Mouse (Mus musculus) ovary, adult 18-20 months (tissue): Measurements from ENCODE around the gene Pik3c2g.

Source experiments
- DNase-seq: peaks from one replicate; pipeline ENCODE4 v3.0.0; 2022; ENCODE audit warnings: low spot score, mixed read lengths

The Pik3c2g gene

DNA sequence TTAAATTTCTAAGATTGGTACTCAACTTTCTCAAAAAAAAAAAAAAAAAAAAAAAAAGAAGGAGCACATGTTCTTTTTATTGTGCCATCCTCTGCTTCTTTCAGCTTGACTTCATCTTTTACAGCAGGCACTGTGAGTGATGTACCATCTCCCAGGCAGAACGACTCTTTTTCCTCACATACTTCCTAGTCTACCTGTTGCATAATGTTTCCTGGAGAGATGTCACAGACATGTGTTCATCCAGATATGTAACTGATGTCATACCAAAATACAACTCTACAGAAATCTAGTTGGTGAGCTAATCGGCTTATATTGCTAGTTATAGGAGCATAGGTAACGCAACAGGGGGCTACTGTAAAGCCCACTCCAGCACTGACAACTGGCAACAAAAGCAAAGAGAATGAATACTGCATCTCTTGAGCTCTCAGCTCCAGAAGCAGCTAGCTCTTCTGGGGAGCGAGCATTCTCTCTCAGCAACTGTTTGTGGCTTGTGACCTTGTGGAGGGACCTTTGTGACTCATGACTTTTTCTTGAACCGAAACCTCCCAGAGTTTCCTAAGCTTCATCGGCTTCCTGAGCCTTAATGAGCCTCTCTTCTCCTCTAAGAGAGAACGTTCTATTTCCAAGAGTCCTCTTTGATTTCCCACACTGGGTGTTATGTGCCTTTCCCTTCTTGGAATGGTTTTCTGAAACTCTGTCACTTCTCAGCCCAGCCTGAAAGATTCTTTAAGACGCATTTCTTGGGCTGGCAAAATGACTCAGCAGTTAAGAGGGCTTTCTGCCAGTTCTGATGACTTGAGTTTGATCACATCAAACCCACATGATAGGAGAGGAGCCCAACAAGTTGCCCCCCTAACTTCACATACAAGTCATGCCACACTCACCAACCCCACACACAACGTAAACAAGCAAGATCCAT, 148.9 kb downstream of the Pik3c2g start:
- no peak for DNase-seq

DNA sequence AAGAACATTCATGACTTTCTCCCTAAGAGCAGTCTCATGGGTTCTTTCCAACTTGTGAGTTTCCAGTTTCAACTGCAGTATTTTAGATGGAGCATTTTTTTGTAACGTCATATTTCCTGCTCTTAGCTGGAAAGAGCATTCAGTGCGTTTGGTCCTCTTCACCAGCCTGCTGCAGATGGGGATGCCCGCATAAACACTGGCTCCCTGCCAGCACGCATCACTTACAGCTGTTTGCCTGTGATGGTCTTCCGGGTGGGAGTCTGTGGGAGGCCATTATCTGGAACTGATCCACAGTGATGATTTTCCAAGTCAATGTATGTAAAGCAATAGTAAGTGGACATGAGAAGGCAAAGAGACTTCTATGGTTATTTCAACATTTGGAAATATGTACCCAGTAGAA, 151.3 kb downstream of the Pik3c2g start:
- no peak for DNase-seq

DNA sequence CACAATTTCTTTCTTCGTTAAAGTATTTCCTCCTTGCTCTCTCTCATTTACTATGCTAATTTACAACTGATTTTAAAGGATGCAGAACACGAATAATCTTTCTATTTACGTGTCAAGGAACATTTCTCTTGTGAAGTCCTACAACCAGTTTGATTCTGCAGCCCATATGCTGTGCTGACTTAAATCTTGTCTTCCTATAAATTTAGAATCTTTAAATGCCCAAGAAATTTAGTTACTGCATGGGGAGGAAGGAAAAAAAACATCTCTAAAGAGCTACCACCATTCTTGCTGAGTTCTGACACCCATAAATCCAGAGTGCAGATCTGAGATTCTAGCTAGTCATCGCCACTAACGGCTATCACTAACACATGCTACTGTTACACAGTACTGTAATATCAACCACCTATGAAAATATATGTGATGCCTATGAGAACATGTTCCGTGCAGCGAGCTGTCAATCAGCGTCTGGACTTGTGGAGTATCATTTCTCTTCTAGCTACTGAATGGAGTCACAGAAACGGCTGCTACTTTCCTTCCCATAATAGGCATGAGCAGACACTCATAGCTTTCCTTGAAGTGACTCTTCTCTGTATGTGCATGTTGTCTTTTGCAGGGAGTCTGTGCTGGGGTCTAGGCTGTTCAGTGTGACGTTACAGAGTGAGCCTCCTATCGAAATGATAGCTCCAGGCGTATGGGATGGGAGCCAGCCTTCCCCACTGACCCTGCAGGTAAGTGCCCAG, 155.8 kb downstream of the Pik3c2g start:
- no peak for DNase-seq

DNA sequence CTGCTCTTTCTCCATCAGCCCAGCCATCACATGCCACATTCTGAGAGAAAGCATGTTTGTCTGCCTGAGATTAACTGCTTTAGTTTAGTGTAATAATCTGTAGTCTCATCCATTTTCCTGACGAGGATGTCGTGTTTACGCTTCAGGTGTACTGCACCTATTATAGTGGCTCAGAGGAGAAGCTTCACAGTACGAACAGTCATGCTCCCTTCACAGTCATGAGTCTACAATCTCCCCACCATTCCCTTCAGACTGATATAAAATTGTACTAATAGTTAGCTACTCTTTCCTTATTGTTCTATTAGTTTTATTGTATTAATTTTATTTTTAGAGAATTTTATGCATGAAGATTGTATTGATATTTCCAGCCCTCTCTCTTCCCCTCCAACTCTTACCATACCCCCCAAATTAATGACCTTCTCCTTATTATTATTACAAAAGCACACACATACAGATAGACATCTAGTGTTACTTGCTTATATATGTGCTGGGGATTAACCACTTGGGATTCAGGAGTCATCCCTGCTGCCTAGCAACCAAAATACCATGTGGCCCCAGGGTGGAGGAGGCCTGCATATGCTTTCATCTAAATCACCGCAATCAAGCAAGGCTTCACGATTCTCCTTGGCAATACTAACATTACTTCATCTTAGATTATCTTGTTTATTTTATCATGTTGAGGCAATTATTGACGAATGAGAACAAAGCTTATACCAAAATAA, 159.9 kb downstream of the Pik3c2g start:
- no peak for DNase-seq

DNA sequence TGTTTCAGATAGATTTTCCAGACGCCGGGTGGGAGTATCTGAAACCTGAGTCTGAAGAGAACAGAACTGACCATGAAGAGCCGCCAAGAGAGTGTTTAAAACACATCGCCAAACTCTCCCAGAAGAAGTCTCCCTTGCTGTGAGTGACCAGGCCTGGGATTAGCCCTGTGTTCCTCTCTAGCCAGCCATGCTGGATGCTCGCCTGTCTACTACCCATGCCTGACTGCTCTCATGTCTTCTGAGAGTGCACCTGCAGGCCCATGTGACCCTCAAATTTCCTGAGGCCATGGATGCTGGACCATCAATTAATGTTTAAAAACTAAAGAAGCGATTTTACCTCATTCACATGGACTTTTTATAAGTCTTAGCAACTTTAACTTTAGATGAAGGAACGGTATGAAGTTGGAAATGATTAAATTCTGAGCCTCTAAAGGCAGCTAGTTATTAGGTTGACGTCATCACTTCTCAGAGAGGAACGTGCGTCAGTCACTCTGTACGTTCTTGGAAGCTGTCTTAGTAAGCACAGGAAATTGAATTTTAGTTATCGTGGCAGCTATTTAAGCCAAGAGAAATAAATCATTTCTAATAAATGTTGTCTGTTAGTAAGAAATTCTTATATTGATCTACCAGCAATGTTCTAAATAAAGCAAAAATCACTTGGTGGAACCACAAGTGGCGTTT, 161.2 kb downstream of the Pik3c2g start:
- no peak for DNase-seq

DNA sequence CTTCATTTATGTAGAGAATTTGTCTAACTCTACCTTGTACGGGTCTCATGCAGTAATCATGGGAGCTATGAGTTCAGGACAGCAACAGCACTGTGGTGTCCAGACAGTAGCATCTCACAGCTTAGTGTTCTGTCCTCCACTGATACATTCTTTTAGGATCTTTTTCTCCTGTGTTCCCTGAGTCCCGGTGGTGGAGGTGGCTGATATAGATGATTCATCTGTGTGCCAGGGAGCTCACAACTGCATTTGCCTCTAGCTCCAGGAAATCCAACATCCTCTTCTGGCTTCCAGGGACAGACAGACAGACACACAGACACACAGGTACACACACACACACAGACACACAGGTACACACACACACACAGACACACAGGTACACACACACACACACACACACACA, 163.6 kb downstream of the Pik3c2g start:
- no peak for DNase-seq

DNA sequence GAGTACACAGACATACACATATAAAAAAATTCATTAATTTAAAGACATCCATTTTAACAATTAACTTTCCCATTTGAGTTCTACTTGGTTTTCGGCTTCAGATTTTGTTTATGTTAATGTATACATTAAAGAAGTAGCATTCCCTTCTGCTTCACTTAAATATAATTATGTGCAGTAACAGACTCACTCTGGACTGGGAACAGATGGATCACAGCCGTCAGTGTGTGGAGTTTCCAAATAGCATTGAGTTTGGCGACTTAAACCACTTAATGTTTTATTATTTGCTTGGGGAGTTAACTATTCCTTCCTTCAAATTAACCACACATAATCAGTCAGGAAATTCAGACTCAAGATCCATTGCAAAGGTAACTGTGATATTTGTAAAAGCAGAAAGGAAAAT, 164.0 kb downstream of the Pik3c2g start:
- no peak for DNase-seq

DNA sequence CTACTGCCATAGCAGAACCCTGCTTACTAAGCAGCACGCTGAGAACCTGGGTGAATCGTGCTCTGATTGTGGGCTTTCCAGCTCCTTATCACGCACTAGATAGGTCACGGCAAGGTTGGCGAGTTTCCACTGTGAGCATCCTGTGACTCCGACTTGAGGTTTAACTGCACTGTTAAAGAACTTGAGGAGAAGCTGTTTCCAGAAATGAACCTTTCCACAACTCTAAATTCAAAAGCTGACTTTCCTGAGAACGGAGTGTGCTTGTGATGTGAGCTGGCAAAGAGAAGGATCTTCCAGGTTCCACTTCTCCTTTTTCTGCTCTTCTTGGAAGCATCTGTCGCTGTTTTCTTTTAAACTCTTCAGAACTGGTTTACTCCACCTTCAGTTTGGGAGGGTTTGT, 170.9 kb downstream of the Pik3c2g start:
- DNase-seq: no peak

DNA sequence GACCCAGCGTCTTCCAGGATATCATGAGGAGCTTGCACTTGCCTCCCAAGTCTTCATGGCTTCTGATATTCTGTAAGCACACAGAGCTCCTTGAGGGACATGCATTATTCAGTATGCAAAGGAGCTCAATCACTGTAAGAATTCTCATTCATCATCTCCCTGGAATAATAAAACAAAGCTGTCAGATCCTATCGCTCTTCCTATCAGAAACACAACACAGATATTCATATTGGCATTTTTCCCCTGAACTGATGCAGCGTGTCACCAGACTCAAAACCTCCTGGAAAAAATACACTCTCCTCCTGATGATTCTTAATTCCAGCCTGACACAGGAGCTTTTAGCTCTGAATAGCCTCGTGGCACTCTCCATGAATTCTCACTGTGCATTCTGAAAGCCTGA, 174.0 kb downstream of the Pik3c2g start:
- DNase-seq: no peak

DNA sequence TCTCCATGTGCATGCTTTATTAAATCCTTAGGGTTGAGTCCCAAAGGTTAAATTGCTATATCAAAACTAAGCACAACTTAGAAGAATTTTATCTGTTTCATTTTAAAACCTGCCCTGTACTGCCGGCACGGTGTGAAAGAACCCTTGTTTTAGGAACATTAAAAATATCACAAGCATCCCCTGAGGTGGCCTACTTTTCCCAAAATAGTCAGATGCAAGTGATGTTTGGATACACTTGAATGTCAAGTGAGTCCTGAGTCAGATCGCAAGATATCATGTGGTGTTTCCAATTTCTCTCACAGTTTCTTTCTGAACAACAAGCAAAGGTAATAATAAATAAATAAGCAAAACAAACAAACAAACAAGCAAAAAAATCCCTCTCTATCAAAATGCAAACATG, 177.4 kb downstream of the Pik3c2g start:
- DNase-seq: no peak

DNA sequence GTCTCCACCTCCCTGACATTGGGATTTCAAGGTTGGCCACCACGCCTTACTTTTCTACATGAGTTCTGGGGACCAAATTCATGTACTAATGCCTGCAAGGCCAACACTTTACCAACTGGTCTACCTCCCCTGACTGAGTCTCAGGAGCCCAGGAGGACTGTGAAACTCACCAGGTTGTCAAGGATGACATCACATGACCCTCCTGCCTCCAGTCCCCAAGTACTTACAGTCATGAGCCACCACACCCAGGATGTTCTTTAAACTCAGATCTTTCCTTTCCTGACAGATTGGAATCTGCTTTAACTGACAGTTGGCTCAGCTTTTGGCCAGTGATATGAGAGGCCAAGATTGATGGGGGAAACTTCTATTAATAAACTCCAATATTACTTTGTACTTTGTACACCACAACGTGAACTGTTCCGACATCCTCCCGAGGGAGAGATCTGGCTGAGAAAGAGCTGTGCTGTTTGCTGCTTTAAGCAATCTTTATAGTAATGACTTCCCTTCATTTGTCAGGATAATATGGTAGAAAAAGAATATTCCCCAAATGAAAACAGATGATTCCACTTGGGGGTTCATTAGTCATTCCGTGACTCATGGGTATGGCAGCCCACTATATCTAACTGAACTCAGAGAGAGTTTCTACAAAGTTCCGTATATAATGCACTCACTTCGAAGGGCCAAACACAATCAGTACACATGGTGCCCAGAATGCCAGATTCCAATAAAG, 182.9 kb downstream of the Pik3c2g start:
- no peak for DNase-seq

DNA sequence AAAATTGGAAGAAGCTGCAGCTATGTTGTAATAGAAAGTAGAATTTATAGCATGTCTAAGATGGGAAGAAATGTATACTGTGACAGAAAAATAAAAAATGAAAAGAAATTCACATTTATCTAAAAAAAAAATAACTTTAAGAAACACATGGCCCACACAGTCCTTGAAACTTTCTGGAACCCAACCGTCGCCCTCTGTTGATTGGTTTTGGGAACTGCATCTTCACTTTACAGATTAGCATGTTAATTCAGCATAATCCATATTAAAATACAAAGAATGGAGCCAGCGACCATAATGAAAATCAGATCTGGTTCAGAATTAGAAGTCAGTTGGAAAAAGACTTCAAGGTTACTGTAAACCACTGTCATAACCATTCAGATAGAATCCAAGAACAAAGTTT, 183.5 kb downstream of the Pik3c2g start:
- no peak for DNase-seq

DNA sequence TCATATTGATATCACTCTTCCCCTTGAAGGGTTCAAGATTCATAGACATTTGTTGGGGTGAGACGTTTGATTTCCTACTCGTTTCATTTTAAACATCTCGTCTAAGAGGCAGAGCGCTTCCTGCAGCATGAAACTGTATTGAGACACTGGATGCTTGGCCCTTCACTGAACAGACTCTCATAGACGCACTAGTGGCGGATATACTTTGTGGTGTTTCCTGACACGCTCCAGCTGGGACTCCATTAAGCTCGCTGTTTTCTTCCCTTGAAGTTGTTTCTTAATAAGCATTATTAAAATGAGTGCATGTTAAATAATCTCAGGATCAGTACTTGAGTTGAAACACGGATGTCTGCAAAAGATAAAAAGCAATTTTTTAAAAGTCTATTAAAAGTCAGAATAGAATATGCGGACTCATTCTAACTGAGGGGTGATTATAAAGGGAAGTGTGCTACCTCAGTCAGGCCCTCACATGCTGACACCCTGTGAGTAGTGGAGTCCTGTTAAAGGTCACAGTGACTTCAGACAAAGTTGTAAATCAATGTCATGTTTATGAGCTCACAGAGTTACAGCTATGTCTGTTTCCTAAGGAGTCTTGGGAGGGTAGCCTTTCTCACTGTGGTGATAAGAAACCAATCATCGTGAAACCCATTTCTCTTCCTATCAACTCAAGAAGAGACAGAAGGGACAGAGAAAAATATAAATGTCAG, 190.7 kb downstream of the Pik3c2g start:
- no peak for DNase-seq

DNA sequence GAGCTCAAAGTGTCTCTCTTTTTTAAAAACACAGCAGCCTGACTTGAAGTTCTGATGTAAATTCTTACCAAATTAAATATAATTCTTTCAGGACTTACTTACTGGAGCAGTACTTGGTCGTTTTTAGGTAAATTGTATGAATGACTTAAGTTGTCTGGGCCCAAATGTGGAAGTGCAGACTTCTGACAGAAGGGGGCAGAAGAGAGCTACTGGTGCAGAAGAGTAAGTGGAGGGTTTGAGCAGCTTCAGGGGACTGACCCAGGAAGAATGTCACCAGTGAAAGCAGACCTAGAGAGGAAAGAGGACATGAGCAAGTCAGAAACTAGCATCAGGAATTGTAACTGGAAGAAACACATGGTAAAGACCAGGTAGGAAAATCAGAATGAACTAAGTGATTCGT, 193.0 kb downstream of the Pik3c2g start:
- no peak for DNase-seq

DNA sequence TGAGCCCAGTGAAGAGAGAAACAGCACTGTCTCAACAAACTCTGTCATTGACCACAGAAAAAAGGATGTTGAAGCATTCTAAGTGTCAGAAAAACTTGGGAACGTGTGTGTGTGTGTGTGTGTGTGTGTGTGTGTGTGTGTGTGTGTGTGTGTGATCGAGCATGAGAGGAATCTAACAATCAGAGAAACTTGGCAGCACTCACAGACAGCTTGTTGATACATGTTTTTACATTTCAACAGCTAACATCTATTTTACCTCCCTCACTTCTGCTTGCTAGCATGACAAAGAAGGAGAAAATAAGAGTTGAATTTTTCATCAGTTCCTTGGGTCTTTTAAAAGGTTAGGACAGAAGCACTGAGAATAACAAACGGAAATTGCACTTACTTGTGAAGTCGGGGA, 202.5 kb downstream of the Pik3c2g start:
- DNase-seq: no peak

DNA sequence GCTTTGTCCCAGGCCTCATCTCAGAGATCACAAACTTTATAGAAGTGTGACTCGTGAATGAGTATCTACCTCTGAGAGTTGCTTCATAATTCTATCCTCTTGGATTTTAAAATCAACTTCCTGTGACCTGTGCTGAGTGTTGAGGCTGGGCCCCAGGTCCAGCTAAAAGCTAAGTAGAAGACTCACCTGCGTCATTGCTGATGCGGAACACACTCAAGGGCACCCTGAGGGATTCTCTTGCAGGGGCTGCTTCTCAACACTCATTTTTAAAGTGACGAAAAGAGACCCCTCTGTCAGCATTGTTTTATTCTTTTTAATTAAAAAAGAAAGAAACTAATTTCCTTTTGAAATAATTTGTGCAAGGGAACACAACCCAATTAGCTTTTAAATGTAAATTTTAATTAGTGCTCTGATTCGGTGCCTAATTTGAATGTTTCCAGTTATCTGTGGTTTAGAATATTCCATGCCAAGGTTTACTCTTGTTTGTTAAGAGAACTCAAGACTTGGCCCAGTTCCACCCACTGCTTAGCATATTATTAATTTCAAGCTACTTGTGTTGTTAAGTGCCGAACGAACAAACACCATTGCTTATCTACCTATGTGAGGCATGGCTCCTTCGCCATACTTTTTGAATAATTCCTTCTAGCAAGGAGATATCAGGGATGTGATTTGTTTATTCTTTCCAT, 212.7 kb downstream of the Pik3c2g start:
- DNase-seq: no peak

DNA sequence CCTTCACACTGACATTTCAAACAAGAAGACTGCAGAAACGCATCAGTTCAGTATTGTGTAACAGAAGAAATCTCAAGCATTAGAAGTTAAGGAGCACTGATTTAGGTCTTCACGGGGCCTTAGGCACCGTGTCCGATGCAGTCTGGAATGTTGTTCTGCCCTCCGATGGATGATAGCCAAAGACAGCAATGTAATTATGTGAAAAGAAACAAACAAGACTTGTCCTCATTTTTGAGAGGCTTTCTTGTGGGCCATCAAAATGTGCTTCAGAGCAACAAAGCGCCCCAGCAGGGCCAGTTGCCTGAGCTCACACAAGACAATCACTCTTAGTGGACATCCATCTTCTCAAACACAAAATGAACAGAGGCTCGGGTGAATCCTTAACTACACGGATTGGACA, 234.9 kb downstream of the Pik3c2g start:
- DNase-seq: no peak

DNA sequence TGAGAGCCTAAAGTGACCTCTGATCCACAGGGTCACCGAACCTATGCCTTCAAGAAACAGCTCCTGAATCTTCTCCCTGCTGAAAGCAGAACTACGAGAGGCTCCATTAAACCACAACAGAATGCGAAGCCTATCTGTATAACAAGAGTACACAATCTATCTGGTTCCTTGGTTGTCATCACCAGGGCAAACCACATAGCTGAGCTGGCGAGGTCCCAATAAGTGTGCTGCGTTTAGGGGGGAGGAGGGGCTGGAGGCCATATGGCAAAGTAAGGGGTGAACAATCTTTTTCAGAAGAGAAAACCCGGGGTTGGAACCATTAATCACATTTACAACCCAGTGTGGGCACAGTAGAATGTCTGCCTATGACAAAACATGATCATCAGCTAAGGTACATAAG, 251.2 kb downstream of the Pik3c2g start:
- DNase-seq: no peak

DNA sequence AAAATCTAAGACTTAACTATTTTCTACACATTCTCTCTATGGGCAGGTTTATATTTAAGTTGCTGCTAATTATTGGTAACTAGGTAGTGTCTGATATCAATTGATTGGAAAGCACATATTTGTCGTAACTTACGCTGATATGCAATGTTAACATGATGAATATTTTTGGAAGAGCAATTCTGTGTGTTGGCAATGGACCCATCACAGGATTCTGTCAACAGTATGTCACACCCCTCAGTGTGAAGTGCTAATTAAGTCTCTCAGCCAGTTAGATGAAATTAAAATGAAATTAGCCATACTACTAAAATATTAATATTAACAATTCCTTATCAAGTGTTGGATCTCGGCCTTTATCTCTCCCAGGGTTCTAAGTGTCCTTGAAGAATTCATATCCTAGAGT, 251.7 kb downstream of the Pik3c2g start:
- DNase-seq: no peak

DNA sequence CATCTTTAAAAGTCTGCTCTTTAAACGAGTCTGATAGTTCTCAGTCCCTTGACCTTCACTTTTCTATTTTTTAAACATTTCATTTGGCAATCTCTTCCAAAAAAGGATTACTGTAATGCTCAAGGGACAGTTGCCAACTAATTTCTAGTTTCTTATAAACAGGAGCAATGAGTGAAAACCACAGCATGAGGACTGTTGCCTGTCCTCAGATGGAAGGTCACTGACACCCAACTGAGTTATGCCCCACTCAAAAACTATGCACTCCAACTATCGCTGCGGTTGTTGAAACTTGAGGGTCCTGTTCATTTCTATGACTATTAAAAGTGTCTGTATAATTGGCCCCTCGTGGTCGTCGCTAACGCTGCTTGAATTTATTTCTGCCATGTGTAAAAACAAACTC, 252.9 kb downstream of the Pik3c2g start:
- no peak for DNase-seq
